32 mouse cellular contexts compared by ENCODE assay signal in genomic region chr1:70652719-70653118, GRCm38 (mm10).
"Had no signal": no experiment of that assay in that cellular context is flagged by ENCODE, and none has a peak within 500 bp of the region (broad histone marks: within the 10 kb centered on the region; RNA-seq: fewer than 3 reads in every experiment).

No protein-coding gene starts in this region.

- H3K4me2 ChIP-seq: limb, embryonic 12.5 days; limb, embryonic 13.5 days; limb, embryonic 15.5 days; liver, embryonic 11.5 days; liver, embryonic 12.5 days; liver, embryonic 13.5 days; liver, embryonic 15.5 days; lung, embryonic 14.5 days; lung, embryonic 15.5 days; midbrain, embryonic 11.5 days; midbrain, embryonic 12.5 days; midbrain, embryonic 13.5 days; midbrain, embryonic 15.5 days; neural tube, embryonic 12.5 days had no signal

- H3K4me1 ChIP-seq: limb, embryonic 10.5 days; limb, embryonic 12.5 days; limb, embryonic 13.5 days; limb, embryonic 15.5 days; liver, embryonic 12.5 days; liver, embryonic 13.5 days; liver, embryonic 15.5 days; lung, embryonic 15.5 days; megakaryocyte, embryonic 14.5 days; midbrain, embryonic 10.5 days; midbrain, embryonic 12.5 days; midbrain, embryonic 13.5 days; midbrain, embryonic 15.5 days; neural tube, embryonic 12.5 days had no signal

- H3K36me3 ChIP-seq: limb, embryonic 10.5 days; limb, embryonic 12.5 days; limb, embryonic 13.5 days; limb, embryonic 15.5 days; liver, embryonic 12.5 days; liver, embryonic 13.5 days; liver, embryonic 15.5 days; lung, embryonic 15.5 days; midbrain, embryonic 10.5 days; midbrain, embryonic 12.5 days; midbrain, embryonic 13.5 days; midbrain, embryonic 15.5 days; neural tube, embryonic 12.5 days had no signal

- H3K27ac ChIP-seq: limb, embryonic 10.5 days; limb, embryonic 12.5 days; limb, embryonic 13.5 days; limb, embryonic 15.5 days; liver, embryonic 12.5 days; liver, embryonic 13.5 days; liver, embryonic 14.5 days; liver, embryonic 15.5 days; lung, embryonic 15.5 days; macrophage; midbrain, embryonic 10.5 days; midbrain, embryonic 12.5 days; midbrain, embryonic 13.5 days; midbrain, embryonic 15.5 days; neural tube, embryonic 12.5 days had no signal

- ATAC-seq: liver, embryonic 12.5 days; liver, postnatal 0 days; lung, postnatal 0 days; midbrain, embryonic 13.5 days; midbrain, embryonic 15.5 days; midbrain, embryonic 16.5 days had no signal

- H3K9ac ChIP-seq: limb, embryonic 12.5 days; limb, embryonic 13.5 days; limb, embryonic 15.5 days; liver, embryonic 12.5 days; liver, embryonic 13.5 days; liver, embryonic 14.5 days; liver, embryonic 15.5 days; liver, postnatal 0 days; lung, embryonic 14.5 days; lung, embryonic 15.5 days; midbrain, embryonic 12.5 days; midbrain, embryonic 13.5 days; midbrain, embryonic 15.5 days; neural tube, embryonic 12.5 days had no signal

- DNase-seq: left cerebral cortex, postnatal 4 days; liver; liver, embryonic 13.5 days; liver, postnatal 0 days; lung, adult 18-20 months; lung, adult 2 months; lung, embryonic 14.5 days; lung, postnatal 10 days; lung, postnatal 14 days; lung, postnatal 36 days; lung, postnatal 4 days; midbrain, embryonic 14.5 days had no signal

- H3K9me3 ChIP-seq: limb, embryonic 10.5 days; limb, embryonic 12.5 days; limb, embryonic 13.5 days; limb, embryonic 15.5 days; liver, embryonic 12.5 days; liver, embryonic 13.5 days; liver, embryonic 15.5 days; lung, embryonic 15.5 days; midbrain, embryonic 10.5 days; midbrain, embryonic 12.5 days; midbrain, embryonic 13.5 days; midbrain, embryonic 15.5 days; neural tube, embryonic 12.5 days had no signal

- H3K4me3 ChIP-seq: limb, embryonic 10.5 days; limb, embryonic 12.5 days; limb, embryonic 13.5 days; limb, embryonic 15.5 days; liver, embryonic 12.5 days; liver, embryonic 13.5 days; liver, embryonic 15.5 days; lung, embryonic 15.5 days; megakaryocyte, embryonic 14.5 days; midbrain, embryonic 10.5 days; midbrain, embryonic 12.5 days; midbrain, embryonic 13.5 days; midbrain, embryonic 15.5 days; myocyte; neural tube, embryonic 12.5 days had no signal

- H3K27me3 ChIP-seq: limb, embryonic 12.5 days; limb, embryonic 13.5 days; limb, embryonic 15.5 days; liver, embryonic 12.5 days; liver, embryonic 13.5 days; liver, embryonic 15.5 days; lung, embryonic 15.5 days; megakaryocyte, embryonic 14.5 days; midbrain, embryonic 12.5 days; midbrain, embryonic 13.5 days; midbrain, embryonic 15.5 days; neural tube, embryonic 12.5 days had no signal
